Mouse (Mus musculus) heart, postnatal 14 days (tissue): ENCODE data around the gene Pdss1. TPM values are rescaled to one million over a fixed set of nuclear protein-coding genes. Genes with fewer than 3 reads are reported as not detected.
"Not testable (repeated sequence)": the region's sequence is repeated elsewhere in the genome, so short reads cannot be mapped to it uniquely, and the experiment has no call there.

Experiments
- DNase-seq, 2 experiments: peaks; one replicate each; pipeline ENCODE4 v3.0.0; 2021 to 2022
- intact Hi-C: fragments of 180-260 bp; cut with DNase I; formaldehyde crosslinking; loops from one replicate; pipeline ENCODE4 v1.15.1; 2025
- long read RNA-seq, 2 experiments: library from polyadenylated mRNA; stranded (forward); transcript quantifications; one replicate each; pipeline ENCODE4 v2.0.0; 2021
- total RNA-seq, 2 experiments: library from RNA; stranded (reverse); gene quantifications; 2 replicates each; pipeline ENCODE4 v1.2.3; 2021

Pdss1 gene
- total RNA-seq: 10 to 100 TPM; 27.5 to 32.8 TPM
- long read RNA-seq, experiment 1, transcript Pdss1-201 (11 exons, 1,642 nt): major isoform, 45 of 53 reads
- long read RNA-seq, experiment 1, partial matches to known transcripts: 2 of 53 reads
- long read RNA-seq, experiment 1, other reads (novel, unspliced or antisense): 6 of 53 reads
- long read RNA-seq, experiment 2, transcript Pdss1-201 (11 exons, 1,642 nt): major isoform, 41 of 52 reads
- long read RNA-seq, experiment 2, partial matches to known transcripts: 0 of 52 reads
- long read RNA-seq, experiment 2, other reads (novel, unspliced or antisense): 8 of 52 reads

DNA sequence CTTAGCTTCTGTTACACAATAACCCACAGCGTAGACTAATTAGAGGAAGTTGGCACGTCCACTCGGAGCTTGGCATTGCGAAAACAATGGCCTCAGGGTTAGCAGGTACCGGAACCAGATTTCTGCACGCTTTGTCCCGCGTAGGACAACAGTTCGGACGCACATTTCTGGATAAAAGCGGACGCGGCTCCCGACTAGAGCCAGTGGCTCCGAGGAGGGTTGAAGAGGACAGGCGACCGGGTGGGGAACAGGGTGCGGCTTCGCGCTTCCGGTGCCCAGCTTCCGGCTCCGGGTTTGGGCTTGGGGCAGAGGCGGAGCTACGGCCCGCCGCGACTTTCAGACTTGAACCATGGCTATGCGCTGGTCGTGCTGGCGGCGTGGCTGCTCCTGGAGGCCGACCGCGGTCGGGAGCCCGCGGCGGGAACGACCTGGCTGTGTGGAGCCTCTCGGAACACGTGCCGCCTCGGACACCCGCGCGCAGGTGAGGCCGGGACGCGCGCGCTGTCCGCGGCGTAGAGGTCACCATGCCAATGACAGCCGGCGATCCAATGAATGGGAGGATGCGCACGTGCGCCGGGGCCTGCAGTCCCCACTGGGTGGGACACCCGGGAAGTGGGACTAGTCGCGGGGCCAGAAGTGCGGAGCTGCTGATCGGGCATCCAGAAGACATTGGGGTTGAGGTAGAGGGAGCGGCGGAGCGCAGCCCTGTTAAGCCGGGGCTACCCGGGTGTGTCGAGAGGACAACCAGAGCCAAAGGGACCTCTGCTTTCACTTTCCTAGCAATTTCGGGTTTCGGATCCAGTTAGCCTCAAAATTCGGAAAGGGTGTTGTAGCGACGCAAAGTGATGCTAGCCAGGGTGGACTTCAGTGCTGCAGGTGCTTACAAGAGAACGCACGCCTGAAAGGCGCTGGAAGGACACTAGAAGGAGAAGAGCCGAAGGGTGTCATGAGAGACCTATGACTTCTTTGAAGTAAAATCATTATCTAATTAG is at the start of gene Pdss1:
TSS of gene Pdss1 (plus strand) at position 241 of the 992 bp plus-strand sequence.
- DNase-seq: peak; percentile 90 to 92
- intact Hi-C loops: loop anchor here (5.0 to 10.0 kb wide), 2 partner anchors 139 to 172 kb away; partner anchors contain the start of gene Acbd5

DNA sequence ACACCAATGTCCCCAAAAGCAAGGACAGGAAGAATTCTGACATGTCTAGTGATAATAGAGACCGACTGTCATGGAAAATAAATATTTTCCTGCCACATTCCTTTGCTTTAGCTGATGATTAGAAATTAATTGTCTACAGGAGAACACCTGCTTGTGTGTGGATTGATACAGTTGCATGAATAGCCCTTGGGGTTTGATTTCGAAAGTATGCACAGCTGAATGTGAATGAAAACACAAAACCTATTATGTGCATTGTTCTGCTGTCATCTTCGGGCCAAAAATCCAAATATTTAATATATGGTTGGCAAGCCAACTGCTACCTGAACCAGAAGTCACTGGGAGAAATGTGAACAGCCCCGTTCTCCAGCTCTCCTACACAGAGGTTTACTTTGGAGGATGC is 43.4 kb upstream of the Pdss1 start:
- DNase-seq: no peak
- intact Hi-C loops: no loop called here

DNA sequence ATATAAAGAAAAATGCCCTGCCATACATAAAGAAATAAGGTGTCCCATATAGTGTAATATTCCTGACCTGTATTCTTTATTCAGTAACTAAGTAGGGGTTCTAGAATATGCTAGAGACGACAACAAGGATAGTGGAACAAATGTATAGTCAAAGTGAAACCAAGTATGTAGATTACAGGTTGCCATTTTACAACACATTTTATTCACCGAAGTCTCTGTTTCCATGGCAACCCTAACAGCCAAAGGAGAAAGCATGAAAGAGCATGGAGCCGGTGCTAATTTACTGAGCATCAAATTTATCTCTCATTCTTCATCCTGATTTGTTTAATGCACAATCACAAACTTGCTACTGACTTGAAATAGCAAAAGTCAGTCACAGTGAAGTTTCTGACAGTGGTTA is 37.8 kb upstream of the Pdss1 start:
- intact Hi-C loops: no loop called here
- no peak for DNase-seq

DNA sequence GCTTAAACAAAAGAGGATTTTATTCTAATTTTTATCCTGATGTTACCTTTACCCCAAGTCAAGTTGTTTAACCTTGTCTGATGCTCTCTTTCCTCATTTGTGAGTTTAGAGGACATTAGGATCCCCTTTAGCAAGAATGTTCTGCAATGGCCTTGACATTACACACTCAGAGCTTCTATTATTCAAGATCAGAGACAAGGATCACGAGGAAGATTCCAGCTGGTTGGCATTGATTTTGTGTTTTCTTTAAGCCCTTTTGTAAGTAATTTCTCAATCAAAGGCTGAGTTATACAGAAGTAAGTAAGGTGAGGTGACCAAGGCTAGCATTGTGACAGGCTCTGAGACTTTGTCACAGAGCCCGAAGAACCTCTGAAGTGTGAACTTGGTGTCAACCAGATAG is 33.1 kb upstream of the Pdss1 start:
- intact Hi-C loops: loop anchor here (5.0 to 10.0 kb wide), 2 partner anchors 227 to 905 kb away; no protein-coding TSS in a partner anchor
- no peak for DNase-seq

DNA sequence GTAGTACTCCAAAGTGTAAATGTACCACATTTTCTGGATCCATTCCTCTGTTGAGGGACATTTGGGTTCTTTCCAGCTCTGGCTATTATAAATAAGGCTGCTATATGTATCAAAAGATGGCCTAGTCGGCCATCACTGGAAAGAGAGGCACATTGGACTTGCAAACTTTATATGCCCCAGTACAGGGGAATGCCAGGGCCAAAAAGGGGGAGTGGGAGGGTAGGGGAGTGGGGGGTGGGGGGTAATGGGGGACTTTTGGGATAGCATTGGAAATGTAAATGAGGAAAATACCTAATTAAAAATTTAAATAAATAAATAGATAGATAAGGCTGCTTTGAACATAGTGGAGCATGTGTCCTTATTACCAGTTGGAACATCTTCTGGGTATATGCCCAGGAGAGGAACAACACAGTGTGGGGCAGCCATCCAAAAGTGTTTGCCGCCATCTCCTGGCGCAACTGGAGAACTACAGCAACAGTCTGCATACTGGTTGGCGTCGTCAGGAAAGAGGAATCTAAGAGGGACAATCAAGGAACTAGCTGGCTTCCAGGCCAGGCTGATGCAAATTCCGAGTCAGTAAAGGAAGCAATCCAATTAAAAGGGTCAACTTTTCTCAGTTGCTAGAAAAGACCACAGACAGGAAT is 30.8 kb upstream of the Pdss1 start:
- intact Hi-C loops: loop anchor here (1.0 to 10.0 kb wide), 3 partner anchors 106 to 907 kb away; no protein-coding TSS in a partner anchor

DNA sequence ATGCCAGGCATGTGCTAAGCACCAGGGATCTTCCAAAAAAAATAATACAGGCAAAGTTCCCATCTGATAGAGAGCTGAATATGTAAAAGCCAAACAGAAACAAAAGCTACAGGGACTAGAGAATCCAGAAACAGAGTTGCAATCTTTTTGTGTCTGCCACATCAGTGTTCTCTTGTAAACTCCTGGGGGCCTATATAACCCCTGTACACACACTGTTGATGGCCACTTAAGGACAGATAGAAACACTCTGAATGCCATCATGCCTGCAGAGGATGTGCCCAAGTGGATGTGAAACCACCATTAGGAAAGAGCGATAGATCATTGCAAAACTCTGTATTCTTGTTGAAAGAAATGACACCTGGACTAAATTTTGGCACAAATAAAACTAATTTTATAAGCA is 29.5 kb upstream of the Pdss1 start:
- intact Hi-C loops: loop anchor here (1.0 to 10.0 kb wide), 2 partner anchors 108 to 231 kb away; no protein-coding TSS in a partner anchor

More for the DNA sequence above, 30.8 kb upstream of the Pdss1 start:
- DNase-seq: peak; percentile 78 to 82

DNA sequence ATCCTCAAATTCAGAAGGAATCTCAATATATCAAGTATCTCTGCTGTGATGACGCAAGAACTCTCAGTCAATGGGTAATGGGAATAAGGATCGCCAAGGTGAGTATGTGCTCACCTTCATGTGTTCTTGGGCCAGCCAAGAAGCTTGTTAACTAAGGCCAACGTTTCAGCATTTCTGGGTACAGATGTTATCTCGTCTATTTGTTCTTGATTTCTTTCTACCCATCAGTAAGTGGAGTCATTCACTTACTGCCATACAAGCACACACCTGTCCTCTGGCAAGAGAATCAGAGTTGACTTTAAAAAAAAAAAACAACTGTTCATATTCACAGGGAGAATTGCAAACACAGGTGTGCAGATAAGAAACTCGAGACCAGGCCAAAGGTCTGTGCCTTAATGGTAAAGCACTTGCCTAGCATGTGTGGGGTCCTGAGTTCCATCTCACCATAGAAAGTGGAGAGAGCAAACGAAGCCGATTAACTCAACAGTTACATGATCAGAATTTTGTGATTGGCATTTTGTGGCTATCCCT is 28.4 kb upstream of the Pdss1 start:
- intact Hi-C loops: loop anchor here (10.0 kb wide), 1 partner anchor 232 kb away; no protein-coding TSS in a partner anchor
- no peak for DNase-seq

More for the DNA sequence above, 29.5 kb upstream of the Pdss1 start:
- DNase-seq: no peak

DNA sequence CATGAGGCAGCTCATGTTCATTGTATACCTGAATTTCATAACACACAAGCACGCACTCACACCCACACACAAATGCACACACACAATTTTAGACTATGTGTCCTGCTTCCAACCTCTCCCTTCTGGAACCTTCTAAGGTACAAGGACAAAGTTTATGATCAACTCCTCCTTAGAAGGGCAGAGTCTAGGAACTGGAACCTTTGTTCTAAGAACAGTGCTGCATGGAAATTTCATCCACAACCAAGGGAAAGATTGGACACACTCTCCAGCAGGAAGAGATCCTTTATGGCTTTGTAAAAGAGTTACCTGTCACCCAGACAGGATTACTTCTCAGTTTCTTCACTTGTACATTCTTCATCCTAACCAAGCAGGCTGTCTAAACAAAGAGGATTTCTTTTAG is 22.2 kb upstream of the Pdss1 start:
- no peak for DNase-seq

DNA sequence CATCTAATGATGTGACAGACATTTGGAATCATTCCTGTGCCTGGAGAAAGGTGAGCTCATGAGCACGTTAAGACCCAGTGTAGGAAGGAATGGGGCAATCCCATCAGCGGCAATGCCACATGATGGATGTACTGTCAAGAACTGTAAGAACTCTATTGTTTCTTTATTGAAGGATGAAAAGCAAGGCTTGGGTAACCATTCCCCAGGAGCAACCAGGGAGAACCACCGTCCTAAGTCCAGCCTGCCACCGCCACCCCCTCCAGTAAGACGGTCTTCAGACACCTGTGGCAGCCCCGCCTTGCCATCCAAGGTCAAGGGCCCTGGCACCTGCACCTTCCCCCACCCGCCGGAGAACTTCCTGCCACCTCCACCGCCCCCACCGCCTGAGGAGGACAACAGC is 20.7 kb upstream of the Pdss1 start:
- intact Hi-C loops: no loop called here
- no peak for DNase-seq

More for the DNA sequence above, 22.2 kb upstream of the Pdss1 start:
- intact Hi-C loops: no loop called here

DNA sequence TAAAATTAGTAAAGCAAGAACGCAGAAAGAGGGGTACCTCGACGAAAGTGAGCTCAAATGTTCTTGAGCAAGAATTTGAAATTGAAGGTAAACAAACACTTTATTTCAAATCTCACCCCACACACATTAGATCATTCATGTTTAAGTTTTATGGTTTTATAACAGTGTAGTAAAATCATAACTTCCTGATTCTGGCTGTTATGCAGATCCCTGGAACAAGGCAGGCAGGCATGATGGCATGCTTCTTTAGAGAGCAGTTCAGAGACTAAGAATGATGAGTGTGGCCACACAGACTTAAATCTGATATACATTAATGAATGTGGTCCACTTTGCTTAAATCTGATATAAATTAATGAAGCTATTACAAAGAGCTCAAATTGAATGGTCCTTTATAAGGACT is 18.7 kb upstream of the Pdss1 start:
- intact Hi-C loops: no loop called here
- DNase-seq: no peak

DNA sequence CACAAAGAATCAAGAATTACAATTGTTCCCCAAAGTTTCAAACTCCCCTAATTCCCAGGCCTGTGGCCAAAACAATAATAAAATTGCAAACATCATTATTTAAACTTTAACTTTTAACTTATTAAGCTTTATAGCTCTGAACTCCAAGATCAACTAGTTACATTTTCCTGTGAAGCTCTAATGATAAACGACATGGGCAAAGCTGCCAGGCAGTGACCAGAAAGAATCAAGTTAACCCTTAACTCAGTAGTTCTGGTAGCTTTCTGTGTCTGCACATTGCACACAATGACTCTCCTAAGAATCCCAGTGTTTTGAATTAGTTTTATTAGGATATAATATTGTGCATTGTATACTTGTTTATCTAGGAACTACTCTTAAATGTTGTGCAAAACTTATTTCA is 16.5 kb upstream of the Pdss1 start:
- DNase-seq: no peak
- intact Hi-C loops: no loop called here

DNA sequence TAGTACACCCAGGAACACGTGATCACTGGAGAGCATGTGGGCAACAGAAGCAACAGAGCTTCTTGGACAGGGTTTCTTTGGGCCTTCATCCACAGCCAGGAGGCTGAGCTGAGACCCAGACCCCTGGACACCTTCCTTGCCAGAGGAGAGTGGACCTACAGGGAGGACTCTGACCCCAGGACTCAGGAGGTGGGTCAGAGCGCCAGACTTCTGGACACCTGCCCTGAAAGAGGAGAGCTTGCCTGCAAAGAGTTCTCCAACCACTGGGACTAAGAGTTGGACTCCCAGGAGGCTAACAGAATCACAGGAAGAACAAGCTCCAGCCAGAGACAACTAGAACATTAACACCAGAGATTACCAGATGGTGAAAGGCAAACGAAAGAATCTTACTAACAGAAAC is 14.6 kb upstream of the Pdss1 start:
- DNase-seq, intact Hi-C loops: not testable (repeated sequence)

DNA sequence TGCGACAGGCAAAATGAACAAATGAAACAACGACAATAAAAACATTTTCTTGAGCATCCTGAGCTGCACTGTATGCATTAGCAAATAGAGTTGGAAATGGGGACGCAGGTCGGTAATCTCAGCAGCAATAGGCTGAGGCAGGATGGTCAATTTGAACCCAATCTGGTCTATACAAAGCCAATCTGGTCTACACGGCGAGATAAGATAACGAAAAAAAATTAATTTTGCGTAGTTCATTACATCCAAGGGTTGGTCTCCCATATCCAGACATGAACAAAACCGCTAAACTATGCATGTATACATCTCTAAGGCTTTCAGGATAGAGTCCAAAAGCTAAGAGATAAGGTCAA is 415 bp upstream of the Pdss1 start:
- DNase-seq: no peak
- intact Hi-C loops: loop anchor here (5.0 to 10.0 kb wide), 2 partner anchors 140 to 172 kb away; partner anchors contain the start of gene Acbd5

DNA sequence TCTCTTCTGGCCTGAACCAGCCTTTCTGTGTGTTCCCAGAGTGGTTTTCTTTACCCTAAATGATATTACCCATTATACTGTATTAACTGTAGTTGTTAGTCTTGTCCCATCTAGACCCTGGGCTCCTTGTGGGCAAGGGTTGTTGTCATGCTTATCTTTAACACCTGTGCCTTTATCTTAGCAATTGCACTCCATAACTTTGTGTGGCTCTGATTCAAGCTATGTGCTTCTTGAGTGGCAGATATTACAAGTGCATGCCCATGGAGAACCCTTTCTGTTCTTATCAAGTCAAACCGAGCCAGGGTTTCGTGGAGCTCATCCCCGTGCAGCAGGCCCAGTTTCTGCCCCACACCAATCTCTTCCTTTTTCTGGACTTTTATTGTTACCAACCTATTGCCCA is 8.6 kb downstream of the Pdss1 start:
- intact Hi-C loops: no loop called here
- no peak for DNase-seq

DNA sequence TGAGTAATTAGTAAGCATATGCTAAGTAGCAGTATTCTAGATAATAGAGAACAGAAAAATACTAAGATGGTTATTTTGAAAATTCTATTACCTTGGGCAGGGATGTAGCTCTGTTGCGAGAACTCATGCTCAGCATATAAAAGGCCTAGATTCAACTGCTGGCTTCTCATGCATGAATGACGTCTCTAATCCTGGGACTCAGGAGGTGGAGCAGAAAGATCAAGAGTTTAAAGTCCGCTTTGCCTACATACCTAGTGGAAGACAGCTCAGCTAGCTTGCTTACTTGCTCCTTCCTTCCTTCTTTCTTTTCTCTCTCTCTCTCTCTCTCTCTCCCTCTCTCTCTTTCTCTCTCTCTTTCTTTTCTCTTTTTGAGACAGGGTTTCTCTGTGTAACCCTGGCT is 19.1 kb downstream of the Pdss1 start:
- DNase-seq: no peak
- intact Hi-C loops: loop anchor here (10.0 kb wide), 1 partner anchor 270 kb away; no protein-coding TSS in a partner anchor

DNA sequence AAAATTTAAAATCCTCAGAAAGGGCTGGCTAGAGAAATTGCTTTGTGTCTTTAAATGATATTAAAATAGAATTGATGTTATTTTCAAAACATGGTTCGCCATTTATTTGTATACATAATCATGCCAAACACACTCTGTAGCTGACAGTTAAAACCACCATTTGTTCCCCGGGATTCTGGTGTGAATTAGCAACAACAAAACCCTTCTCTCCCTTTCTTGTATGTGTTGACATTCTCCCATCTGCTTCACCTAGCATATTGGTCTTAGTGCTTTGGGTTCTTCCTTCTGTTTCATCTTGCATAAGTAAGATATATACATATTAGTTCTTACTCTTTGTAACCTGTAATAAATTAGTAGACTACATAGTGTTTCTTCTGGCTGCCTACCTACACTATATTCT is 23.3 kb downstream of the Pdss1 start:
- intact Hi-C loops: loop anchor here (10.0 kb wide), 1 partner anchor 266 kb away; no protein-coding TSS in a partner anchor
- no peak for DNase-seq

DNA sequence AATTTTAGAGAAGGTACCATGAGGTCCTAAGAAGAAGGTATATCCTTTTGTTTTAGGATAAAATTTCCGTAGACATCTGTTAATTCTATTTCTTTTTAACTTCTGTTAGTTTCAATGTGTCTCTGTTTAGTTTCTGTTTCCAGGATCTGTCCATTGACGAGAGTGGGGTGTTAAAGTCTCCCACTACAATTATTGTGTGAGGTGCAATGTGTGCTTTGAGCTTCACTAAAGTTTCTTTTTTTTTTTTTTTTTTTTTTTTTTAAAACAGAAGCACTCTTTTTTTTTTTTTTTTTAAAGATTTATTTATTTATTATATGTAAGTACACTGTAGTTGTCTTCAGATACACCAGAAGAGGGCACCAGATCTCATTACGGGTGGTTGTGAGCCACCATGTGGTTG is 30.6 kb downstream of the Pdss1 start:
- intact Hi-C loops, DNase-seq: not testable (repeated sequence)

DNA sequence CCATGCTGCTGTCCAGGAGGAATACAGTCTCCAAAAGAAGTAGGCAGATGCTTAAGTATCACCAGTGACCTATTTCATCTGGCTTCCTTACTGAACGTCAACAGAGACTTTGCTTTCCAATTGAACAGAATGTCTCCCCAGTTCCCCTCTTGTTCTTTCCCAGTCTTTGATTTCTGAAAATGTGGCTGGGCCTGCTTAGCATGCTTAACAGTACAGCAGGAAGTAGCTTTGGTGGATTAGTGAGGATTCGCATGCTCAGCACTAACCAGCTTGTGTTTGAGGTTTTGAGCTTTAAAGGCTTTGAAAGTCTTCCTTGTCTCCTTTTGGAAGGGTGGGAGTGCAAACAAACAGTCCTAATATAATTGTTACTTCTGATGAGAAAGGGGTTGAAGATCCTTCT is 32.9 kb downstream of the Pdss1 start:
- DNase-seq: no peak
- intact Hi-C loops: no loop called here

DNA sequence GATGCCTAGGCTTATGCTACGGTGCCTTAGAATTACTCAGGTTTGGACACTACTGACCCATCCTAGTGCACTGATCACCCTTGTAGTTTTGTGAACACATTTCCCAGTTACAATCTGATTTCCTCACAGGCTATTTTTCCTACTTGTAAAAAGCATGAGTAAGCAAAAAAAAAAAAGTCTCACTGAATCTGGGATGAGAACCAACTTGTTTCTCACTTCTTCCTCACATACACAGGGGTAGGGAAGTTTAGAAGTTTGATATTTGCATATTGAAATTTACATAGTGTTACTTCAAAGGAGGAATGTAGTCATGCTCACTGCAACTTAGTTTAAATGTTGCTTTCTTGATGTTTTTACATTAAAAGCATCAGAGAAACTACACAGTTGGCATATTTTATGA is 38.2 kb downstream of the Pdss1 start:
- intact Hi-C loops: loop anchor here (10.0 kb wide), 1 partner anchor 261 kb away; no protein-coding TSS in a partner anchor
- DNase-seq: no peak

DNA sequence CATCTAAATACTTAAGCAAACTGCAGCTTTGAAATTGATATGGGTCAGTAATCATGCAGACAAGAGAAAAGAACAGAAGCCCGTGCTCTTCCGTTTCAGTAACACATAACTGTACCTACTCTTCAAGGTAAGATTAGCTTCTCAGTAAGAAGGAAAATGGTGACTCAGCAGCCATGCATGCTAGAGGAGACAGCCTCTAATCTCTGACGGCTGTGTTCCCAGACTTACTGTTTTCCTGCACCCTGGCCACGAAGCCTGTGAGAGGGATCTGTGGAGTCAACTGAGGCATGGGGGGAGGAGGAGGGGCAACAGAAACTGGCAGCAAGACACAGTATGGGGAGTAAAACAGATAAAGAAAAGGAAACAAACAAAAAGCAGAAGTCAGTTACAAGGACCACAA is 54.6 kb downstream of the Pdss1 start:
- no peak for DNase-seq
- intact Hi-C loops: no loop called here
